Mouse (Mus musculus): ENCODE results near the gene Arpin.

Gene Arpin

GRCm38 (mm10) chr7:79892576-79893428 is 42.4 kb downstream of the Arpin start:
- in situ Hi-C loops (cut with MboI; ENCODE audit: low sequenced_read_pairs) = no loop called here

DNA sequence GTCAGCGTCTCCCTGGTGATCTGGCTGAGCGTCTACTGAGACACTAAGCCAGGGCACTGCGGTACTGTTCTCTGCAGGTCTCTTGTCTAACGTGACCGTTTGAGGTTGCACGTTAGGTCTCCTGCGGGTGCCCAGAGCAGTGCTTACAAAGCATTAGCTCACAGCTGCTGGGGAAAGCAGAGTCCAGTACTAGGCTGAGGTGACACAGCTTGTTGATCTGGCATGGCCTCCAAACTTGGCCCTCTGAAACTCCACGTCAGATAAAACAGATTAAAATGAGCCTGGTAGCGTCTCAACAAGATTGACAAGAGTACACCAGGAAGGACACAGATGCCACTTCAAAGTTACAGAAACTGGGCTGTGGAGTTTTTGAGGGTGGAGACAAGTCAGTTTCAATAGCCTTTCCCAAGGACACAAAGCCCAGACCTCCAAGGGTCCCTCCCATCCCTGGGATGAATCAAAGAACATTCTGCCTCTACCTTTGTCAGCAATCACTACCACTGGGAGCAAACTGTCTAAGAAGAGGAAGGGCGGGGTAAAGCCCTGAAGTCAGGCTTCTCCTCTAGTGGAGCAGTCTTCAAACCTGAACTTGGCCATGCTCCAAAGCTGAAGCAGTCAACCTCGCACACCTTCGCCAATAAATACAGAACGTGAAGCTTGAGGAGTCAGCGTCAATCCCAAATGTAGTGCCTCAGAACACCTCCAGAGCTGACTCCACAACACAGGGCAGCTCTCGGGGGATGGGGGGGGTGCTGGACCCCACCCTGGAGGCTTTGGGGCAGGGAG is 44.5 kb downstream of the Arpin start:
- in situ Hi-C loops (cut with MboI; ENCODE audit: low sequenced_read_pairs) = no loop called here

DNA sequence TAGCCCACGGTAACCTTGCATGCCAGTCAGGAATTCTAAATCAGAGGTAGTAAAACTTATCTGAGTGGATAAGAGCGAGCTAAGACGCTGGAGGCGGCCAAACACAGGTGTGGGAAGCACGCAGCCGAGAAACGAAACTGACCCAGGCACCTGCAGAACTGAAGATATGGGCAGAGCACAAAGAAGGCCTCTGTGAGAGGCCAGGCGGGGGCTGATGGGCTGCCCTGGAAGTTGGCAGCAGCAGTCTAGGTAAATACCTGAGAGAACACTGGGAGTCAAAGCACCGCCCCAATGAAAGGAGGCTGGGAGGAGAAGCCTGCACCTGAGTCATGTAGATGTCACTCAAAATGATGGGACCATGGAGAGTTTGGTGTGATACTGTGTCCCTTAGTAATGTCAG is 46.6 kb downstream of the Arpin start:
- in situ Hi-C loops (cut with MboI; ENCODE audit: low sequenced_read_pairs) = no loop called here

GRCm38 (mm10) chr7:79883613-79884334 is 51.4 kb downstream of the Arpin start:
- in situ Hi-C loops (cut with MboI; ENCODE audit: low sequenced_read_pairs) = no loop called here

DNA sequence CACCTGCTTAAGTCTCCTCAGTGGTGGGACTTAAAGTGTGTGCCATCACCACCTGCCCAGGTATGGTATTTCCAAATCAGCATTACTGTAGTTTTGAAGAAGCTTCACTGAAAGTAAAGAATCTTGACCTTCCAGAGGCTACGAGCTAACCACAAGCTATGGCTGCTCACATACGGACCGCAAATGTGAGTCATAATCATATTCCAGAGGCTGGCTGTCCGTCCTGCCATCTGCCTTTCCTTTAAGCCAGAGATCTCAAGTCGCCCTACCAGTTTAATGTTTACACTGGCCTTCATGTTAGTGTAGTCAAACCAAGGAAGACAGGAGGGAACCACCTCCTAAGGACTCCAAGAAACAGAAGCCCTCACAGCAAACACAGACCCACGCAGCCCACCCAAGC is 53.3 kb downstream of the Arpin start:
- in situ Hi-C loops (cut with MboI; ENCODE audit: low sequenced_read_pairs) = no loop called here

DNA sequence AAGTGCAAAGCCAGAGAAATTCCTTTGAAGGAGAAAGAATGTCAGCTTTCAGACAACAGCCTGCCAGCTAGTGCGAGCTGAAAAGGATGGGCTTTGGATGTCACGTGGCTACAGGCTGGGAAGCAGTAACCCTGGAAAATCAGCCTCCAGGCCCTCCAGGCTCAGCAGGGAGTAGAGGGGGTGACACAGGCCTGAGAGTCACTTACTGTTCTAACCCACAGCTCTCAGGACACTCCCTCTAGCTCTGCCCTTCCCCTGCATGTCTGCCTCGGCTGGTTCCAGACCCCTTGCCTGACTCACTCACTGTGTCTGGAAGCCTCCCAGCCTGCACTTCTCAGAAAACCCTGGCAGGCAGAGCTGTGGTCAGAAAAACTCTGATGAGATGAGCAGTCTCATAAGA is 54.2 kb downstream of the Arpin start:
- in situ Hi-C loops (cut with MboI; ENCODE audit: low sequenced_read_pairs) = no loop called here

GRCm38 (mm10) chr7:79880033-79880432 is 55.1 kb downstream of the Arpin start:
- in situ Hi-C loops (cut with MboI; ENCODE audit: low sequenced_read_pairs) = no loop called here

DNA sequence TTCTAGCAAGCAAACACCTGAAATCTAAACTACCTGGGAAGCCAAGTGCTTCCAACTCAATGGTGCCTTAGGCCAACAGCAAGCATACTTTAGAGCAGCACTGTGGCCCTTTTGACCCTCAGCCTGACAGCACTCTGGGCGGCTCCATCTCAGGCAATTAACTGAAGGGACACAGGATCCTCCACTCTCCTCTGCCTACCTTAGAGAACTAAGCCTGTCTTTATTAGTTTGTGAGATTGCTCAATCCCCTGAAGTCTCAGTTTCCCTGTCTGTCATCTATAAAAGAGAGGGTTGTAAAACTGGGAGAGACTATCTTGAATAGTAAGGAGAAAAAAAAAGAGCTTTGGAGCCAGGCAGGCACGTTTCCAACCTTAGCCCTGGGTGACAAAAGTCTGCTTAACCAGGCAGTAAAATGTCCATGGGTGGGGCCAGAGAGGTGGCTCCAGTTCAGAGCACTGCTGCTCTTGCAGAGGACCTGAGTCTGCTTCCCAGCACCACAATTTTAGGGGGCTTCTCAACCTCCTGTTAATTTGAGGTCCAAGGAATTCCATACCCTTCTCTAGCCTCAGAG is 56.6 kb downstream of the Arpin start:
- in situ Hi-C loops (cut with MboI; ENCODE audit: low sequenced_read_pairs) = no loop called here
